Mouse (Mus musculus): ENCODE results near the gene Cpsf6. TPM values are rescaled to one million over a fixed set of nuclear protein-coding genes. Genes with fewer than 3 reads are reported as not detected.

Gene Cpsf6
- polyA plus RNA-seq, 1 experiment = 149 TPM

- no peak for TF ChIP-seq POLR2A (IDR thresholded peaks at IDR 0.05; ENCODE audit: borderline replicate concordance, extremely low read depth, insufficient read depth, insufficient read length, poor library complexity, severe bottlenecking)
- no peak for TF ChIP-seq CTCF (IDR thresholded peaks at IDR 0.05; ENCODE audit: borderline replicate concordance, extremely low read depth, insufficient read depth, insufficient read length)
- DNase-seq (ENCODE audit: low read depth) = no peak
Observed at GRCm38 (mm10) chr10:117312168-117312567, 67.6 kb downstream of the Cpsf6 start.

GRCm38 (mm10) chr10:117304371-117304770, 75.4 kb downstream of the Cpsf6 start:
- TF ChIP-seq POLR2A (IDR thresholded peaks at IDR 0.05; ENCODE audit: borderline replicate concordance, extremely low read depth, insufficient read depth, insufficient read length, poor library complexity, severe bottlenecking) = no peak
- TF ChIP-seq CTCF (IDR thresholded peaks at IDR 0.05; ENCODE audit: borderline replicate concordance, extremely low read depth, insufficient read depth, insufficient read length) = no peak
- no peak for DNase-seq (ENCODE audit: low read depth)

GRCm38 (mm10) chr10:117301688-117302087, 78.1 kb downstream of the Cpsf6 start:
- DNase-seq (ENCODE audit: low read depth) = no peak

GRCm38 (mm10) chr10:117299901-117300520, 79.8 kb downstream of the Cpsf6 start:
- TF ChIP-seq CTCF (IDR thresholded peaks at IDR 0.05; ENCODE audit: borderline replicate concordance, extremely low read depth, insufficient read depth, insufficient read length) = no peak
- TF ChIP-seq POLR2A (IDR thresholded peaks at IDR 0.05; ENCODE audit: borderline replicate concordance, extremely low read depth, insufficient read depth, insufficient read length, poor library complexity, severe bottlenecking) = no peak
- DNase-seq (ENCODE audit: low read depth) = no peak

More at GRCm38 (mm10) chr10:117301688-117302087, 78.1 kb downstream of the Cpsf6 start:
- no peak for TF ChIP-seq CTCF (IDR thresholded peaks at IDR 0.05; ENCODE audit: borderline replicate concordance, extremely low read depth, insufficient read depth, insufficient read length)
- TF ChIP-seq POLR2A (IDR thresholded peaks at IDR 0.05; ENCODE audit: borderline replicate concordance, extremely low read depth, insufficient read depth, insufficient read length, poor library complexity, severe bottlenecking) = no peak

- DNase-seq (ENCODE audit: low read depth) = no peak
- TF ChIP-seq CTCF (IDR thresholded peaks at IDR 0.05; ENCODE audit: borderline replicate concordance, extremely low read depth, insufficient read depth, insufficient read length) = no peak
- TF ChIP-seq POLR2A (IDR thresholded peaks at IDR 0.05; ENCODE audit: borderline replicate concordance, extremely low read depth, insufficient read depth, insufficient read length, poor library complexity, severe bottlenecking) = no peak
Observed at GRCm38 (mm10) chr10:117299106-117299505, 80.7 kb downstream of the Cpsf6 start.

GRCm38 (mm10) chr10:117298336-117298735, 81.5 kb downstream of the Cpsf6 start:
- DNase-seq (ENCODE audit: low read depth) = no peak
- TF ChIP-seq CTCF (IDR thresholded peaks at IDR 0.05; ENCODE audit: borderline replicate concordance, extremely low read depth, insufficient read depth, insufficient read length) (no peak), POLR2A (IDR thresholded peaks at IDR 0.05; ENCODE audit: borderline replicate concordance, extremely low read depth, insufficient read depth, insufficient read length, poor library complexity, severe bottlenecking) (no peak)

Other genes with a start within 250 kb of the Cpsf6 start
- 33.8 and 37.8 TPM in 2 replicates for gene Frs2, start 231.5 kb downstream of the Cpsf6 start, polyA plus RNA-seq (2012; rRNA removed)
- 141 and 146 TPM in 2 replicates for gene Yeats4, start 155.5 kb downstream of the Cpsf6 start, polyA plus RNA-seq (2012; rRNA removed)
- not detected in 2 replicates for gene 9530003J23Rik, start 141.3 kb downstream of the Cpsf6 start, polyA plus RNA-seq (2012; rRNA removed)
- gene Lyz2, start 97.7 kb downstream of the Cpsf6 start, polyA plus RNA-seq (2012; rRNA removed) = 9.6 and 13.5 TPM in 2 replicates
- gene Lyz1, start 87.1 kb downstream of the Cpsf6 start, polyA plus RNA-seq (2012; rRNA removed) = 0.10 and 0.19 TPM in 2 replicates
- gene Cpm, start 249.5 kb upstream of the Cpsf6 start, polyA plus RNA-seq (2012; rRNA removed) = 3.4 and 3.7 TPM in 2 replicates